Mouse (Mus musculus): ENCODE data around the gene Ulk3. TPM values are rescaled to one million over a fixed set of nuclear protein-coding genes. Genes with fewer than 3 reads are reported as not detected.

Ulk3 gene
- total and polyA plus RNA-seq, 3 experiments, result 5.0 to 11.9 TPM; not detected in 1

GRCm38 (mm10) chr9:57643856-57644180, 54.6 kb downstream of the Ulk3 start (continued):
- TF ChIP-seq RCOR1 (IDR thresholded peaks at IDR 0.05; ENCODE audit: low read depth, low read length), result 0 out of 2 replicates have a peak, but pooled peaks have one; percentile 1

- peak overlapping the region; percentile 84 for H3K27ac ChIP-seq (ENCODE audit: control insufficient read depth, low read depth, low read length)
- peak overlapping the region; percentile 98 for H3K9ac ChIP-seq (ENCODE audit: control insufficient read depth, low read depth, low read length, poor library complexity, severe bottlenecking)
- H3K27me3 ChIP-seq (ENCODE audit: control insufficient read depth in 1 of 2, insufficient read depth in 2 of 2, low read length in 2 of 2), result no peaks in the 10 kb centered on the region
- peak; percentile 52 for DNase-seq (ENCODE audit: low read depth, low spot score)
- peaks cover 28 to 65% of the 10 kb centered on the region in 2 experiments for H3K4me1 ChIP-seq (ENCODE audit: control insufficient read depth in 1 of 2, insufficient read depth in 2 of 2, low read length in 2 of 2)
- H3K79me2 ChIP-seq (ENCODE audit: control insufficient read depth, insufficient read depth, low read length, poor library complexity), result peaks cover 61% of the 10 kb centered on the region
- H3K4me3 ChIP-seq (ENCODE audit: control insufficient read depth in 1 of 2, insufficient read depth in 1 of 2, low read depth in 2 of 2, low read length in 2 of 2), result peak overlapping the region; percentile 85 to 89
- TF ChIP-seq SIN3A (IDR thresholded peaks at IDR 0.05; ENCODE audit: low read length) (no peak), MYB (IDR thresholded peaks at IDR 0.05; ENCODE audit: low read depth, low read length) (no peak), ZNF384 (IDR thresholded peaks at IDR 0.05; ENCODE audit: low read depth, low read length) (no peak), CHD1 (IDR thresholded peaks at IDR 0.05; ENCODE audit: low read depth, low read length) (no peak; the same call in 1 of the 2 replicates), MEF2A (IDR thresholded peaks at IDR 0.05; ENCODE audit: extremely low read depth, insufficient replicate concordance, low read depth, low read length, poor library complexity, severe bottlenecking) (no peak), MXI1 (IDR thresholded peaks at IDR 0.05; ENCODE audit: low read depth, low read length) (0 out of 2 replicates have a peak, but pooled peaks have one; percentile 0), E2F4 (IDR thresholded peaks at IDR 0.05; ENCODE audit: borderline replicate concordance, low read depth, low read length) (no peak), MAFK (IDR thresholded peaks at IDR 0.05; ENCODE audit: borderline replicate concordance, low read depth, low read length) (no peak), USF1 (IDR thresholded peaks at IDR 0.05; ENCODE audit: low read depth, low read length) (no peak), GATA1 (IDR thresholded peaks at IDR 0.05; ENCODE audit: low read depth, low read length) (no peak), UBTF (IDR thresholded peaks at IDR 0.05; ENCODE audit: borderline replicate concordance, insufficient read depth, low read depth, low read length) (no peak), TCF12 (IDR thresholded peaks at IDR 0.05; ENCODE audit: low read depth, low read length) (0 out of 2 replicates have a peak, but pooled peaks have one; percentile 7), SMC3 (IDR thresholded peaks at IDR 0.05; ENCODE audit: low read depth, low read length) (no peak), TBP (IDR thresholded peaks at IDR 0.05; ENCODE audit: low read depth, low read length) (no peak; the same call in 1 of the 2 replicates), HCFC1 (IDR thresholded peaks at IDR 0.05; ENCODE audit: low read depth, low read length) (no peak), EP300 (IDR thresholded peaks at IDR 0.05; ENCODE audit: low read depth in 1 of 2, low read length in 2 of 2) (no peak), ZC3H11A (IDR thresholded peaks at IDR 0.05; ENCODE audit: low read depth, low read length) (no peak), MAX (IDR thresholded peaks at IDR 0.05; ENCODE audit: low read length) (0 out of 2 replicates have a peak, but pooled peaks have one; percentile 43), NELFE (IDR thresholded peaks at IDR 0.05; ENCODE audit: low read depth, low read length) (no peak), CTCF (IDR thresholded peaks at IDR 0.05 in 2 of 3, conservative IDR thresholded peaks at IDR 0.05 in 1 of 3; ENCODE audit: control insufficient read depth in 1 of 3, insufficient read depth in 1 of 3, low read depth in 2 of 3, low read length in 3 of 3, poor library complexity in 1 of 3, severe bottlenecking in 1 of 3) (no peak), POLR2A (IDR thresholded peaks at IDR 0.05; ENCODE audit: control insufficient read depth in 1 of 2, insufficient read depth in 1 of 2, low read depth in 1 of 2, low read length in 2 of 2, poor library complexity in 1 of 2) (no peak), RAD21 (IDR thresholded peaks at IDR 0.05; ENCODE audit: low read depth, low read length) (no peak), JUND (IDR thresholded peaks at IDR 0.05; ENCODE audit: low read depth, low read length) (no peak), MAZ (IDR thresholded peaks at IDR 0.05; ENCODE audit: low read depth, low read length) (no peak), MYC (IDR thresholded peaks at IDR 0.05; ENCODE audit: low read depth, low read length) (no peak), RCOR1 (IDR thresholded peaks at IDR 0.05; ENCODE audit: low read depth, low read length) (no peak), ZMIZ1 (IDR thresholded peaks at IDR 0.05; ENCODE audit: low read depth, low read length) (no peak)
- H3K9me3 ChIP-seq (replicated peaks; ENCODE audit: insufficient read depth, low read length), result no peaks in the 10 kb centered on the region
- H3K36me3 ChIP-seq (ENCODE audit: control insufficient read depth in 1 of 2, insufficient read depth in 2 of 2, low read length in 2 of 2), result peaks cover 0 to 47% of the 10 kb centered on the region in 2 experiments; a peak in 3 of 4 replicates
Measured at GRCm38 (mm10) chr9:57644442-57644943, 55.2 kb downstream of the Ulk3 start.
